Mouse (Mus musculus): ENCODE results near the gene Peli2.

Peli2 gene

GRCm38 (mm10) chr14:48126931-48127330 lies 6.3 kb downstream of the Peli2 start:
- no peak for DNase-seq

GRCm38 (mm10) chr14:48127609-48128185 lies 7.1 kb downstream of the Peli2 start:
- DNase-seq = no peak

GRCm38 (mm10) chr14:48128701-48129100 lies 8.1 kb downstream of the Peli2 start:
- no peak for DNase-seq

DNA sequence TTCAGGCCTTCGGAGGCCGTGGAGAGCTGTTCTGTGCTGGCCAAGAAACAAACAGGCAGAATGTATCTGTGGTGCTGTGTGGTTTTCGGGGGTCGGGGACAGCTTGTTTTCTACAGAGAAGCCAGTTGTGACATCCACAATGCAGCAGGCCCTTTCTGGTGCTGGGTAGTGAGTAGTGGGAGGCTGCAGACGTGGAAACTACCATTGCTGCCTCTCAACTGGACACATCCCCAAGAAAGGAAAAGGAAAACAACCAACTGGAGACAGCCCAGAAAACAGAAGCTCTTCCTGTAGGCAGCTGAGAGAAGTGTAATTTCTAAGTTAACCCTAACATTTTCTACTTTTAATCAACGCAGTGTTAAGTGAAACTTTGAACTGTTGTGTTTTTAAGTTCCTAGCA lies 9.4 kb downstream of the Peli2 start:
- no peak for DNase-seq

- peak in 1 of 2 experiments; percentile 47 for DNase-seq
These were observed 10.3 kb downstream of the Peli2 start for GRCm38 (mm10) chr14:48130761-48131575.

GRCm38 (mm10) chr14:48131576-48131922 lies 10.9 kb downstream of the Peli2 start:
- DNase-seq = peak; percentile 72 to 81

DNA sequence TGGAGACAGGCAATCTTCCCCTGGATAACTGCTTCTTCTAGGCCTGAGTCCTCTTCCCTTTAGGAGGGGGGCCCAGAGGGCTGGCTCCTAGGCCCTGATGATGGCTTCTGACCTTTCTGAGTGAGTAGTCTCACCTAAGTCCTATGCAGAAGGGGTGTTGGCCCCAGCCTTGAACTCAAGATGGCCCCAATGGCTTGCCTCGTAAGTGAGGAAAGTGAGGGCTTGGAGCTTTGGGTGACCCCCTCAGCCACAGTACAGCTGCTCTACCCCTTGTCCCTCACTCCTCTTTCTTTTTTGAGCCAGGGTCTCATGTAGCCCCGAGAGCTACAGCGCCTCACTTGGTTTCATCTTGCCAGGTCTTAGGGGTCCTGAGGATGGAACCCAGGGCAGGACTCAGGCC lies 11.6 kb downstream of the Peli2 start:
- no peak for DNase-seq

DNA sequence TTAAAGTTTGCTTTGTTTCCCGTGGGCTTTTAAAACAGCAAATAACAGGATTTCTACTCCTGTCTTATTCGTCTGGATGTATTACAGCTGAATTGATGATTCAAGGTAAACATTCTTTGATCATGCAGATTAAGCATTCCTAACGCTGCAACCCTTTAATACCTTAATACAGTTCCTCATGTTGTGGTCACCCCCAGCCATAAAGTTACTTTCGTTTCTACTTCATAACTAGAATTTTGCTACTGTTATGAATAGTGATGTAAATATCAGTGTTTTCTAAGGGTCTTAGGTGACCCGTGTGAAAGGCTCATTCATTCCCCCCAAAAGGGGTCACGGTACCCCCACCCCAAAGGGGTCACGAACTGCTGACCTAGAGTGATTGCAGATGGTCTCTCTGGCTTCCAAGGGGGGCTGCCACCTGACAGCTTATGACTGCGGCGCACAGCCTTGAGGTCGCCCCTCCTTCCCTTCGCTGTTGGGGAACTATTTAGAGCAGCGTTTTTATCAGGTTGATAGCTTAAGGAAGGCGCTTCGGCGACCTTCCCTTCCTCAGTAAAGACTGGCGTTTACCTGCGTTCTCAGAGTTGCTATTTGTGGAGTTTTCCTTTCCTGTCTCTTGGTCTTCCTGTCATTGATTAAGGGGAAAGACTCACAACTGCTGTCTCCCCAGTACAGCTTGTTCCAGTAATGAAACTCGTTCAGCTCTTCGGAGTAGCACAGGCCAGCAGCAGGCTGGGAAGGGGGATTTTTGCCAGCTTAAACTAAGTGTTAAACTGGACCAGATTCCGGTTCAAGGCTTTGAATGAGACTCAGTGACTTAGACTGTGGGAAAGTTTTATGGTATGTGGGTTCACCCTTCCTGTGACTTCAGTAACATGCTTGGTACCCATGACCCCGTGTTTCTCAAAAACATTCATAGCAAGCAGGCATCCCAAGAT lies 12.5 kb downstream of the Peli2 start:
- no peak for DNase-seq

DNA sequence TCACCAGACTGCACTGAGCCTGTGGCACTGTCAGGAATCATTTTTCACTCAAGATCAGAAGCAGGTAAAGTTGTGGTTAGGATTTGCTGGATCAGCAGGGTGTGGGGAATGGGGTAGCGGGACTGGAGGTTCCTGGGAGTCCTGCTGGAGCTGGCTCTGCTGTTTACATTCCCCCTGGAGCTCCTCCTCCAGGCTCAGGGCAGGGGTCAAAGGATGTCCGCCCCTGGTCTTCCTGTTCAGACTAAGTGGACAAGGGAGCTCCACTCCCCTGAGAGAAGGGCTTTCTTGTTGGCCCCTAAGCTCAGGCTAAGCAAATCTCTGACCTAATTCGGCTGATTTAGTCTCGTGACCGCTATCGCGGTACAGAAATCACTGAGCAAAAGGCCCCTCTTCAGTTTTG lies 13.7 kb downstream of the Peli2 start:
- peak; percentile 49 to 71 for DNase-seq

- DNase-seq = no peak
These were observed 15.3 kb downstream of the Peli2 start for GRCm38 (mm10) chr14:48135816-48136345.

DNA sequence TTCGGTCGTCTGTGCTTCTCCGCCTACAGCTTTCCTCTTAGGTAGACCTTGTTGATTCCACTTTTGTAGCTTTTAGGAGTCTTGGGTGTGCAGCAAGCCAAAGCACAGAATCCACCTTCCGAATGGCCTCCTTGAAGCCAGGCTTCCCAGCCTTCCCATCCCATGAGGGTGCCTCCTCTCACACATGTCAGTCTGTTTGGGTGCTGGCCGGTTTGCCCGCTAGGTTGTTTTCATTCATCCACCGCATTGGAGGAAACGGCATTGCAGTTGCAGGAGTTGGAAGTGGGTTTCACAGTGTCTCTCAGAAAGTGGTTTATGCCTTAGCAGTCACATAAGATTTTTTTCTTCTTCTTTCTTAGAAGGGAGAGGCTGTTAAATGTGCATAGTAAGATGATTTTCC lies 17.1 kb downstream of the Peli2 start:
- DNase-seq = no peak

DNA sequence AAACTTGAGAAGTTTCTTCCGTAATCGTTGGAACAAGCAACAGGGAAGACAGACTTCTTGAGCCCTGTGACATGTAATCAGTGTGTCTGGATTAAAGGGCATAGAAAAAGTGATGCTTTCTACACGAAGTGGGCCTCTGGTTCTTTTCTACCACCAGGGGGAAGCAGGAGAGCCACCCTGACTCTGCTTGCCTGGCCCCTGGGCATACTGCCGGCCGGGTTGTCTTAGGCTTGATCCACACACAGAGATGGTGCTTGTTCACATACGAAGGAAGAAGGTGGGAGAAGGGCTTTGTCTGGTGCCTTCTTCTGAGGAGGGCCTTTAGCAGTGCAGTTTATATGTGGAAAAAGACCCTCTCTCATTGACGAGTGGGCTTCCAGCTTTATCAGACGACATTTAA lies 17.5 kb downstream of the Peli2 start:
- peak; percentile 50 to 53 for DNase-seq

- no peak for DNase-seq
These were observed 18.8 kb downstream of the Peli2 start for GRCm38 (mm10) chr14:48139409-48139808.

DNA sequence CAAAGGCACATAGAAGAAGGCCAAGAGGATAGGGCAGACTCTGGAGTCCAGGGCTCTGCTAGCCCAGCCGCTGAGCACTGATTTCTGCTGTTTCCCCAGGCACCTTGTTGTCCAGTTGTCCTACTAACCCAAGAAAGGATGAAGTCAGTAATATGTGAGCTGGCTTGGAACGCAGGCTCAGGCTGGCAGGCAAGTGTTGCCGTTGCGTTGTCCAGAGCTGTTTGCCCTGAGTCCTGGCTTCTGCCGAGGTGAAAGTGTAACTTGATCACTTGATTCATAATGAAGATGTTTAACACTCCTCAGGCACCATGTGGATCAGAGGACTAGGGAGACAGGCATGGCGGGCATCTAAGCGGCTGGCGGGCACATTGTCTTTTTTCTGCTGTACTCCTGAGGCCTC lies 21.1 kb downstream of the Peli2 start:
- peak in 1 of 2 experiments; percentile 13 for DNase-seq

DNA sequence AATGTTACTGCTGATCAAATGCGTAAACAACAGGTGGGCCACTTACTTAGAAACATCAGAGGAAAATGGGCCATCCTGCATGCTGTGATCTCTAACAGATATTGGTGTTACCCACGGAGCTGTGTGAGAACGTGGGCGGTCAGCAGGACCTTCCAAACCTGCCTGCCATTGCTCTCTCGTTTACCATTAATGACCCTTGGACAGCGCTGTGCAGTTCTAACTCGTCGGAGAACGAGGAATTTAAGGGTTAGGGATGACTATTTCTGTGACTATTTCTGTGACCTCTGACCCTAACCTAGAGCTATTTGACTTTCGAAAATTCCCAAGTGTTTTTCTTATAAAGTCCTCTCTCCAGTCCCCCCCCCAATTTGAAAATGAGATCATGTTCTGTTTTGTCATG lies 22.1 kb downstream of the Peli2 start:
- peak in 1 of 2 experiments; percentile 15 for DNase-seq

DNA sequence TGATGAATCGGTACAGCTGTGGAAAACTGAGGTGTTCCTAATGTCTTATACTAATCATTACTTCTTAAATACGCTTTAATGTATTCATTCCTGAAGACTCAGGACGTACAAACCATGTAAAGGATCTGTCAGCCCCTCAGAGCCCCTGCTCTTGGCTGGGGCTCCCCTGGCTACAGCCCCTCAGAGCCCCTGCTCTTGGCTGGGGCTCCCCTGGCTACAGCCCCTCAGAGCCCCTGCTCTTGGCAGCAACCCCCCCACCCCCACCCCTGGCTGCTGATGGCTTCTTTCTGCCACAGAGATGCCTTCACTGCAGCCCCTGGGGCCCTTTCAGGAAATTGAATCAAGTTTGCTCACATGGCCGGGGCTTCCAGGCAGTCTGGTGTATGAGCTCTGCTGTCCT lies 22.5 kb downstream of the Peli2 start:
- peak in 1 of 2 experiments; percentile 4 for DNase-seq

DNA sequence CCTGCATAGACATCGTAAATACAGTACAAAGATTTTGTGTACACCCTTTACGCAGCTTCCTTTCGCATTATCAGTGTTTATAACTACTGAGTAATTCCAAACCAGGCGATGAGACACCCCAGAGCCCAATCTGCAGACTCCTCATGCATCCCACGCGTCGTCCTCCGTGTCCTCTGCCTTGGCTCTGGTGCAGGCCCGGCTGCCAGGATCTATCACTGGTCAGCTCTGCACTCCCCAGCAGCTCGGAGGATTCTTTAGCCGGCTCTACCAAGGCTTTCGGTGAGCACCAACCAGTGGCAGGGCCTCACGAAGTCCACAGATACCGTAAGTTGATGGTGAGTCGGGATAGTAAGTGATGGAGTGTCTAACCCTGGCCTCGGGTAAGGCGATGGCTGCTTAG lies 23.7 kb downstream of the Peli2 start:
- peak in 1 of 2 experiments; percentile 47 for DNase-seq

DNA sequence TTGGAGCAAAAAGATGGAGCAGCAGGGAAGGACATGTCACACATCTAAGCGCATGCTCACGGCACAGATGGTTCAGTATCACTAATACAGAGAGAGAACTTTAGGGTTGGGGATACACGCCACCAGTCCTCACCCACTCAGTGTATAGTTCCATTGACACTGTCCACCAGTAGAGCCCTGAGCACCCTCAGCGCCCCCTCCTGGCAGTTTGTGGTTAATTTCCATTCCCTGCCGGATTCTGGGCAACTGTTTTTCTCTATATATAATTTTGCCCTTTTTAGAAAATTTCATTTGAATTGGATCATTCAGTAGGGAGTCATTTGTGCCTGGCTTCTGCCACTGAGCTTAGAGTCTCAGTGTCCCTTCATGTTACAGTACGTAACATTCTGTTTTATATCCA lies 27.1 kb downstream of the Peli2 start:
- DNase-seq = peak; percentile 23 to 49

GRCm38 (mm10) chr14:48148615-48149014 lies 28.0 kb downstream of the Peli2 start:
- DNase-seq = peak in 1 of 2 experiments; percentile 3

GRCm38 (mm10) chr14:48149351-48149750 lies 28.7 kb downstream of the Peli2 start:
- DNase-seq = peak in 1 of 2 experiments; percentile 10

- DNase-seq = no peak
These were observed 30.3 kb downstream of the Peli2 start for GRCm38 (mm10) chr14:48150903-48151302.

DNA sequence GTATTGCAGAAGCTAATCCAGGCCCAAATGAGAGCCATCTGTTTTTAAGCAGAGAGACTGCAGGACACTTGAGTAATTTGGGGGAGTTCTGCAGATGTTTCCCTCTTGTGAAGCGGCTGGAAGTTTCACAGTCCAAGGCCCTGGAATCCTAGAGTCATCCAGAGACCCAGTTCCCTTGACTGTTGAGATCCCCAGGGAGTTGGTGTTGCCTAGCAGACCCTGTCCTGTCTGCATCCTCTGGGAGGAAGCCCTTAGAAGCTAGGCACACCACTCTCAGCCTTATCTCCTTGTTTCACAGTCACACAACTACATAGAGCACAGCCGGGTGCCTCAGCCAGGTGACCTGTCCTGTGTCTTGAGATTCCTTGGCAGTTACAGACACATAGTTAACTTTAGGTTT lies 30.9 kb downstream of the Peli2 start:
- DNase-seq = no peak

GRCm38 (mm10) chr14:48153064-48153463 lies 32.4 kb downstream of the Peli2 start:
- no peak for DNase-seq

Data from lung, postnatal 4 days (tissue).